Mouse (Mus musculus) CH12.LX (cell line): ENCODE data around the gene Ppil3. TPM values are rescaled to one million over a fixed set of nuclear protein-coding genes. Genes with fewer than 3 reads are reported as not detected.

Experiments
- DNase-seq: peaks from one replicate; pipeline ENCODE4 v3.0.0-alpha.2; 2013; ENCODE audit errors: extremely low read depth
- H3K27ac ChIP-seq: 2 replicates; pipeline ENCODE4 v1.5.1; 2012; ENCODE audit warnings: low read depth, mild to moderate bottlenecking, control low read depth, moderate library complexity; ENCODE audit not compliant: insufficient read depth
- H3K27me3 ChIP-seq: replicated peaks from 2 replicates; pipeline ENCODE3; 2012; ENCODE audit warnings: inconsistent platforms
- H3K36me3 ChIP-seq, 2 experiments: replicated peaks in 1 of 2; 2 replicates each; pipeline versions ENCODE3 to v1.6.1; 2012; ENCODE audit warnings: inconsistent platforms in 1 of 2, low read length in 1 of 2, mild to moderate bottlenecking in 1 of 2, mixed read lengths in 1 of 2, moderate library complexity in 1 of 2; ENCODE audit not compliant: control insufficient read depth in 1 of 2, insufficient read depth in 1 of 2
- H3K4me1 ChIP-seq, 2 experiments: 2 replicates each; pipeline ENCODE4 v1.6.1; 2012; ENCODE audit warnings: inconsistent platforms in 1 of 2, moderate library complexity in 1 of 2; ENCODE audit not compliant: insufficient read depth in 2 of 2, control insufficient read depth in 1 of 2
- H3K4me2 ChIP-seq: 2 replicates; pipeline ENCODE4 v1.6.1; 2012; ENCODE audit warnings: low read depth, mild to moderate bottlenecking, control low read depth; ENCODE audit not compliant: poor library complexity, insufficient read depth, severe bottlenecking
- H3K4me3 ChIP-seq, 3 experiments: fragments of 150-350 bp in 1 of 3; sonication (generic) in 1 of 3; replicated peaks in 1 of 3; 2 replicates each; pipeline versions ENCODE3 to v1.5.1; 2011 to 2012; ENCODE audit warnings: low read depth in 2 of 3, low read length in 2 of 3, mild to moderate bottlenecking in 2 of 3, moderate library complexity in 2 of 3, control low read depth in 1 of 3, improper control_type of control experiment in 1 of 3, inconsistent platforms in 1 of 3, mixed read lengths in 1 of 3; ENCODE audit not compliant: poor library complexity in 1 of 3
- H3K79me2 ChIP-seq: replicated peaks from 2 replicates; pipeline ENCODE4 v1.6.1; 2012; ENCODE audit warnings: mild to moderate bottlenecking, moderate library complexity; ENCODE audit not compliant: control insufficient read depth, poor library complexity, insufficient read depth, severe bottlenecking; ENCODE audit errors: extremely low read depth
- H3K9ac ChIP-seq: 2 replicates; pipeline ENCODE4 v1.6.1; 2012; ENCODE audit warnings: low read depth, mild to moderate bottlenecking, control low read depth, moderate library complexity; ENCODE audit not compliant: insufficient read depth
- H3K9me3 ChIP-seq: replicated peaks from 2 replicates; pipeline ENCODE3; 2012; ENCODE audit warnings: low read length, inconsistent platforms, mixed read lengths
- BHLHE40 ChIP-seq: IDR thresholded peaks from 2 replicates; pipeline ENCODE4 v1.6.1; 2011; ENCODE audit warnings: mild to moderate bottlenecking, low read depth, low read length, improper control_type of control experiment
- CHD1 ChIP-seq: IDR thresholded peaks from 2 replicates; pipeline ENCODE4 v1.6.1; 2012; ENCODE audit warnings: low read depth, low read length, improper control_type of control experiment, inconsistent platforms
- CHD2 ChIP-seq: IDR thresholded peaks from 2 replicates; pipeline ENCODE4 v1.6.1; 2011; ENCODE audit warnings: low read length, improper control_type of control experiment
- EP300 ChIP-seq: IDR thresholded peaks from 2 replicates; pipeline ENCODE4 v1.6.1; 2011; ENCODE audit warnings: low read length, improper control_type of control experiment
- JUN ChIP-seq: IDR thresholded peaks from 2 replicates; pipeline ENCODE4 v1.6.1; 2011; ENCODE audit warnings: low read depth, mild to moderate bottlenecking, low read length, improper control_type of control experiment, moderate library complexity; ENCODE audit not compliant: insufficient read depth
- MAFK ChIP-seq: IDR thresholded peaks from 2 replicates; pipeline ENCODE4 v1.6.1; 2011; ENCODE audit warnings: low read length, improper control_type of control experiment; ENCODE audit not compliant: insufficient replicate concordance
- MAX ChIP-seq: IDR thresholded peaks from 2 replicates; pipeline ENCODE4 v1.6.1; 2011; ENCODE audit warnings: low read length, improper control_type of control experiment
- MAZ ChIP-seq: IDR thresholded peaks from 2 replicates; pipeline ENCODE4 v1.6.1; 2012; ENCODE audit warnings: low read depth, mild to moderate bottlenecking, inconsistent platforms, low read length, improper control_type of control experiment, moderate library complexity
- POLR2A ChIP-seq: IDR thresholded peaks from 2 replicates; pipeline ENCODE4 v1.6.1; 2011; ENCODE audit warnings: low read depth, mild to moderate bottlenecking, improper control_type of control experiment, low read length
- POLR2AphosphoS2 ChIP-seq: IDR thresholded peaks from 2 replicates; pipeline ENCODE4 v1.6.1; 2011; ENCODE audit warnings: low read depth, low read length, improper control_type of control experiment
- SMC3 ChIP-seq: IDR thresholded peaks from 2 replicates; pipeline ENCODE4 v1.6.1; 2011; ENCODE audit warnings: low read depth, low read length, improper control_type of control experiment
- UBTF ChIP-seq: IDR thresholded peaks from 2 replicates; pipeline ENCODE4 v1.6.1; 2012; ENCODE audit warnings: low read depth, mild to moderate bottlenecking, inconsistent platforms, low read length, improper control_type of control experiment, moderate library complexity
- USF1 ChIP-seq: IDR thresholded peaks from 2 replicates; pipeline ENCODE4 v1.6.1; 2014; ENCODE audit warnings: low read depth, mild to moderate bottlenecking, inconsistent platforms, low read length, improper control_type of control experiment
- ZC3H11A ChIP-seq: IDR thresholded peaks from 2 replicates; pipeline ENCODE4 v1.6.1; 2012; ENCODE audit warnings: low read depth, mild to moderate bottlenecking, inconsistent platforms, low read length, improper control_type of control experiment
- ZKSCAN1 ChIP-seq: IDR thresholded peaks from 2 replicates; pipeline ENCODE4 v1.6.1; 2012; ENCODE audit warnings: low read depth, inconsistent platforms, low read length, improper control_type of control experiment, borderline replicate concordance
- dilution Hi-C: fragments of 300-500 bp; cut with MboI; formaldehyde crosslinking; loops from 2 replicates; pipeline ENCODE4 v1.14.3; 2020; ENCODE audit warnings: low sequenced_read_pairs; ENCODE audit not compliant: extremely low pct_unique_long_range_greater_than_20kb, extremely low pct_ligation_motif_present
- in situ Hi-C: fragments of 300-500 bp; cut with MboI; formaldehyde crosslinking; loops from 3 replicates; pipeline ENCODE4 v1.14.3; 2019; ENCODE audit warnings: low sequenced_read_pairs, low pct_ligation_motif_present, low pct_unique_long_range_greater_than_20kb, mixed read lengths
- polyA plus RNA-seq: library from polyadenylated mRNA; unstranded; fragments of >175 nt; gene quantifications from 2 replicates; pipeline ENCODE4 v1.2.1, GENCODE M21; 2012; ENCODE audit warnings: low read depth; ENCODE audit not compliant: insufficient read length
- total RNA-seq, 2 experiments: library from RNA; depleted of rRNA; stranded (reverse); fragments of 300-350 nt in 1 of 2; fragments of >200 nt in 1 of 2; gene quantifications; 2 replicates each; pipeline ENCODE4 v1.2.3; 2012 to 2014

Gene Ppil3
- total and polyA plus RNA-seq, 3 experiments, result 66.1 to 161 (median 103) TPM

DNA sequence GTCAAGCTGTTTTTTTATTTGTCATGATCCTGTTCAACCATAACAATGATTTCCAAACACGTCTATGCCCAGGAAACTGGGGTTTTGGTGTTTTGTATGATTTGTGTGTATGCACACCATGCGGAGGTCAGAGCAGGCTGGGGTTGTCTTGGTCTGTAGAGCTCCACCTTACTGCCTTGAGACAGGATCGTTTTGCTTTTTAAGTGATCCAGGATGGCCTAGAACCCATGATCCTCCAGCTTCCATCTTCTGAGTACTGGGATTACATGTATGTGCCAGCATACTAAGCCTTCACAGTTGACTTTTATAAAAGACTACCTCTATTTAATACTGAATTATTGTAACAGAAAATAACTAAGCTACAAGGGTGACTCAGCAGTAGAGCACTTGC is 35.1 kb downstream of the Ppil3 start:
- Histone ChIP-seq H3K9me3 (no peaks in the 10 kb centered on the region), H3K27ac (no peak overlapping the region), H3K4me3 (no peak overlapping the region), H3K4me2 (no peak overlapping the region), H3K79me2 (peaks cover 2% of the 10 kb centered on the region), H3K9ac (no peak overlapping the region), H3K27me3 (no peaks in the 10 kb centered on the region), H3K36me3 (peaks cover 55 to 76% of the 10 kb centered on the region in 2 experiments), H3K4me1 (no peaks in the 10 kb centered on the region)
- in situ Hi-C loops (no loop called here), dilution Hi-C loops (no loop called here)
- TF ChIP-seq ZC3H11A (no peak), POLR2AphosphoS2 (peak; percentile 63)
- DNase-seq, result no peak

DNA sequence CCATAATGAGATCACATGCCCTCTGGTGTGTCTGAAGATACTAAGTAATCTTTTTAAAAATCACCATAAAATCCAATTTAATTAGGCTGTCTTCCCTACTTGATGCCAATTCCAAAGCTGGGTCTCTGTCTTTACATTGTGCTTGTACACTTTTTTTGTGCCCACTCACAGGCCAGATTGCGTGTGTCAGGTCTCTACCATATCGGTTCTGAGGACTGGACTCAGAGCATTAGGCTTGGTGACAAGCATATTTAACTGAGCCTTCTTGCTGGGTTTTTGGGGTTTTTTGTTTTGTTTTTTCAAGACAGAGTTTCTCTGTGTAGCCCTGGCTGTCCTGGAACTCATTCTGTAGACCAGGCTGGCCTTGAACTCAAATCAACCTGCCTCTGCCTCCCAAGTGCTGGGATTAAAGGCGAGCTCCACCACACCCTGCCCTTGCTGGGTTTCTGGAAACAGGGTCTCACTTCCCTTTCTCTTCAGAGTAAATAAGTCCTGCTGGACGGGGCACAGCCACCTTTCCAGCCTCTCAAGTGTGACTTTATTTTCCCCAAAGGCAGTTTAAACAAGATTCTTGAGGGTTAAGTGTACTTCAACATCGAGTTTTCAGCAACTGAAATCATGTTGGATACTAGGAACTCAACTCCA is 35.6 kb downstream of the Ppil3 start:
- H3K4me3 ChIP-seq, result no peak overlapping the region
- H3K27ac ChIP-seq, result no peak overlapping the region; the same call in 1 of the 2 replicates
- in situ Hi-C loops, result no loop called here
- peaks cover 2% of the 10 kb centered on the region; the same call in 1 of the 2 replicates for H3K79me2 ChIP-seq
- H3K4me1 ChIP-seq, result no peaks in the 10 kb centered on the region
- dilution Hi-C loops, result no loop called here
- TF ChIP-seq CHD2 (0 out of 2 replicates have a peak, but pooled peaks have one; percentile 27), SMC3 (no peak), USF1 (no peak), ZKSCAN1 (no peak), POLR2A (no peak), POLR2AphosphoS2 (peak; percentile 71; the same call in 1 of the 2 replicates), CHD1 (no peak), BHLHE40 (no peak)
- TF ChIP-seq, all 38 proteins: peak for 2
- H3K4me2 ChIP-seq, result no peak overlapping the region
- H3K9ac ChIP-seq, result no peak overlapping the region
- H3K9me3 ChIP-seq, result no peaks in the 10 kb centered on the region
- no peak for DNase-seq
- peaks cover 52 to 73% of the 10 kb centered on the region in 2 experiments for H3K36me3 ChIP-seq
- H3K27me3 ChIP-seq, result no peaks in the 10 kb centered on the region

DNA sequence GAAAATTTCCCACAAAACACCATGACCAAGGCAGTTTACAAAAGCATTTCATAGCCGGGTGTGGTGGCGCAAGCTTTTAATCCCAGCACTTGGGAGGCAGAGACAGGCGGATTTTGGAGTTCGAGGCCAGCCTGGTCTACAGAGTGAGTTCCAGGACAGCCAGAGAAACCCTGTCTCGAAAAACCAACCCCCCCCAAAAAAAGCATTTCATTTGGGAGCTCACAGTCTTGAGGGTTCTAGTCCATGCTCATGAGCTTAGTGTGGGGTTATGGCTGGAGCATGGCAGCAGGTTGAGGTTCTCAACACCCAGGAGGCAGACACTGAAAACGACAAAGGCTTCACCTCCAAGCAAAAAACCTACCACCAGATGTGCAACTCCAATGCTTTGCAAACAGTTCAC is 37.1 kb downstream of the Ppil3 start:
- Histone ChIP-seq H3K27me3 (no peaks in the 10 kb centered on the region), H3K27ac (no peak overlapping the region), H3K9ac (no peak overlapping the region), H3K36me3 (peaks cover 51 to 73% of the 10 kb centered on the region in 2 experiments), H3K4me1 (no peaks in the 10 kb centered on the region), H3K4me3 (no peak overlapping the region), H3K79me2 (peaks cover 2% of the 10 kb centered on the region; the same call in 1 of the 2 replicates), H3K4me2 (no peak overlapping the region), H3K9me3 (no peaks in the 10 kb centered on the region)
- no peak for TF ChIP-seq MAZ
- no peak for TF ChIP-seq MAX
- TF ChIP-seq JUN, result no peak
- TF ChIP-seq MAFK, result no peak
- no peak for TF ChIP-seq EP300
- no peak for TF ChIP-seq UBTF
- TF ChIP-seq CHD1, result no peak
- DNase-seq, result no peak
- dilution Hi-C loops, result no loop called here
- in situ Hi-C loops, result no loop called here
